ENCODE assay signal across 19 mouse cellular contexts in genomic region chr1:161897235-161897634, GRCm38 (mm10). TPM values are rescaled to one million over a fixed set of nuclear protein-coding genes. Genes with fewer than 3 reads are reported as not detected.
DNase-seq lines count a peak whose midpoint lies in the region; ATAC-seq lines count a peak whose summit lies in the region.
"Had no signal": no experiment of that assay in that cellular context is flagged by ENCODE, and none has a peak within 500 bp of the region (broad histone marks: within the 10 kb centered on the region; RNA-seq: fewer than 3 reads in every experiment).

No protein-coding gene starts in this region.

- H3K9me3 ChIP-seq in liver, embryonic 15.5 days (replicated peaks) = no peaks in the 10 kb centered on the region
- H3K9me3 ChIP-seq: embryonic facial prominence, embryonic 10.5 days; forebrain, embryonic 13.5 days; heart, embryonic 10.5 days; hindbrain, embryonic 12.5 days had no signal

- H3K36me3 ChIP-seq in liver, embryonic 15.5 days (replicated peaks) = no peaks in the 10 kb centered on the region
- H3K36me3 ChIP-seq: embryonic facial prominence, embryonic 10.5 days; heart, embryonic 10.5 days; hindbrain, embryonic 12.5 days had no signal

- no peak overlapping the region for H3K4me3 ChIP-seq in liver, embryonic 15.5 days (replicated peaks)
- H3K4me3 ChIP-seq: embryonic facial prominence, embryonic 10.5 days; forebrain, embryonic 13.5 days; gastrocnemius, adult 2 months; heart, embryonic 10.5 days; hindbrain, embryonic 12.5 days had no signal

- DNase-seq in liver = no peak
- DNase-seq in gastrocnemius, postnatal 10 days = no peak
- no peak for DNase-seq in lung, postnatal 14 days
- DNase-seq: adrenal gland, adult 2 months; adrenal gland, postnatal 25 days; cerebellum, adult 18-20 months; cerebellum, postnatal 10 days; gastrocnemius, adult 2 months; gastrocnemius, postnatal 36 days; heart, adult 18-20 months; heart, postnatal 10 days; heart, postnatal 4 days had no signal

- no peak overlapping the region for H3K4me2 ChIP-seq in liver, embryonic 15.5 days
- H3K4me2 ChIP-seq: forebrain, embryonic 13.5 days; hindbrain, embryonic 12.5 days had no signal

- peaks cover 39% of the 10 kb centered on the region for H3K4me1 ChIP-seq in liver, embryonic 15.5 days (replicated peaks)
- H3K4me1 ChIP-seq: forebrain, embryonic 13.5 days; hindbrain, embryonic 12.5 days had no signal

- no peaks in the 10 kb centered on the region for H3K27me3 ChIP-seq in liver, embryonic 15.5 days
- H3K27me3 ChIP-seq: forebrain, embryonic 13.5 days; hindbrain, embryonic 12.5 days had no signal

- H3K9ac ChIP-seq in liver, embryonic 15.5 days = no peak overlapping the region
- H3K9ac ChIP-seq: forebrain, embryonic 13.5 days; hindbrain, embryonic 12.5 days had no signal

- WGBS in liver, embryonic 15.5 days (ENCODE audit: insufficient replicate concordance) = 57% methylated on average over 8 of the region's 8 CpGs

- peak overlapping the region; percentile 64; the same call in 1 of the 2 replicates for H3K27ac ChIP-seq in liver, embryonic 15.5 days (replicated peaks)
- H3K27ac ChIP-seq: embryonic facial prominence, embryonic 10.5 days; forebrain, embryonic 13.5 days; gastrocnemius, adult 2 months; heart, embryonic 10.5 days; hindbrain, embryonic 12.5 days had no signal

- no peak for ATAC-seq in liver, embryonic 15.5 days (ENCODE audit: insufficient read depth)
- peak; percentile 78 for ATAC-seq in granulocyte monocyte progenitor cell, adult 5-6 weeks (replicated peaks; ENCODE audit: poor library complexity, severe bottlenecking)
- peak; percentile 63 for ATAC-seq in megakaryocyte, adult 5-6 weeks (ENCODE audit: poor library complexity, severe bottlenecking)
- ATAC-seq: forebrain, embryonic 13.5 days had no signal

RNA-seq across cellular contexts. Expression of gene Suco, which starts 20.8 kb away (rescaled TPM):
- polyA plus RNA-seq in liver, embryonic 15.5 days (2015; fragmentation: Nextera tagmentation; extraction: Ambion mirVana) = 11.1 and 12.6 TPM in 2 replicates
- 25.1 and 30.5 TPM in 2 replicates for total RNA-seq in granulocyte monocyte progenitor cell, adult 5-6 weeks (2014; fragmentation: Nextera tagmentation)
- total RNA-seq in granulocyte monocyte progenitor cell, adult 5-6 weeks (2017) = 102 and 110 TPM in 2 replicates
- total RNA-seq in megakaryocyte, adult 5-6 weeks (2015) = 23.0 and 26.4 TPM in 2 replicates
- 52.0 and 61.3 TPM in 2 replicates for total RNA-seq in megakaryocyte, adult 5-6 weeks (2017)
- 10 to 100 TPM; 12.1 to 16.7 TPM for total RNA-seq in gastrocnemius, postnatal 10 days (2021)
